In genomic region chr12:57537791-57538587, GRCm38 (mm10) we compare ENCODE assay signal across 9 mouse cellular contexts. TPM values are rescaled to one million over a fixed set of nuclear protein-coding genes. Genes with fewer than 3 reads are reported as not detected.
DNase-seq lines count a peak whose midpoint lies in the region; ATAC-seq and TF ChIP-seq lines count a peak whose summit lies in the region.
"Had no signal": no experiment of that assay in that cellular context is flagged by ENCODE, and none has a peak within 500 bp of the region (broad histone marks: within the 10 kb centered on the region; RNA-seq: fewer than 3 reads in every experiment).

No protein-coding gene starts in this region.

- under 1% methylated on average over 21 of the region's 21 CpGs for WGBS in heart, embryonic 10.5 days
- WGBS in hindbrain, embryonic 14.5 days, result under 1% methylated on average over 21 of the region's 21 CpGs

- peak overlapping the region; percentile 59 for H3K4me3 ChIP-seq in heart, embryonic 10.5 days
- peak overlapping the region; percentile 19 for H3K4me3 ChIP-seq in hindbrain, embryonic 14.5 days (replicated peaks; ENCODE audit: low read length)
- H3K4me3 ChIP-seq in left cerebral cortex, adult 2 months, result no peak overlapping the region

- no peak for ATAC-seq in hindbrain, embryonic 14.5 days (ENCODE audit: low FRiP score)

- peaks cover 82% of the 10 kb centered on the region for H3K27me3 ChIP-seq in heart, embryonic 10.5 days (ENCODE audit: insufficient read depth, poor library complexity, severe bottlenecking)
- peaks cover 93% of the 10 kb centered on the region for H3K27me3 ChIP-seq in hindbrain, embryonic 14.5 days (ENCODE audit: control insufficient read depth, insufficient read depth, low read length)

- H3K36me3 ChIP-seq in heart, embryonic 10.5 days, result no peaks in the 10 kb centered on the region
- no peaks in the 10 kb centered on the region for H3K36me3 ChIP-seq in hindbrain, embryonic 14.5 days (replicated peaks; ENCODE audit: control insufficient read depth, insufficient read depth)

- H3K4me1 ChIP-seq in heart, embryonic 10.5 days, result peaks cover 20% of the 10 kb centered on the region
- no peaks in the 10 kb centered on the region for H3K4me1 ChIP-seq in hindbrain, embryonic 14.5 days (replicated peaks; ENCODE audit: control insufficient read depth, insufficient read depth, low read length)

- no peak overlapping the region for H3K9ac ChIP-seq in hindbrain, embryonic 14.5 days

- intact Hi-C loops in left cerebral cortex, adult 2 months (cut with DNase I), result loop anchor here (5.0 kb wide), 2 partner anchors 1001 to 1026 kb away; partner anchors contain the start of gene Nkx2-1

- peak overlapping the region; percentile 37 for H3K4me2 ChIP-seq in hindbrain, embryonic 14.5 days (replicated peaks)

- H3K27ac ChIP-seq in heart, embryonic 10.5 days, result no peak overlapping the region
- no peak overlapping the region for H3K27ac ChIP-seq in hindbrain, embryonic 14.5 days
- no peak overlapping the region for H3K27ac ChIP-seq in left cerebral cortex, adult 2 months

- no peaks in the 10 kb centered on the region for H3K9me3 ChIP-seq in heart, embryonic 10.5 days
- no peaks in the 10 kb centered on the region for H3K9me3 ChIP-seq in hindbrain, embryonic 14.5 days (ENCODE audit: control insufficient read depth, low read length)

- TF ChIP-seq CTCF in left cerebral cortex, adult 2 months (IDR thresholded peaks at IDR 0.05), result no peak

- DNase-seq in heart, embryonic 10.5 days (ENCODE audit: low spot score), result peak; percentile 70
- DNase-seq in heart, postnatal 4 days, result no peak
- peak; percentile 36 for DNase-seq in Muller cell, postnatal 12 days (ENCODE audit: inconsistent ontology term)
- peak; percentile 66 for DNase-seq in hindbrain, embryonic 14.5 days (ENCODE audit: low spot score)
- DNase-seq in lung, postnatal 4 days, result peak; percentile 42 to 44
- no peak for DNase-seq in left cerebral cortex, adult 11 months (ENCODE audit: low spot score)
- DNase-seq in left cerebral cortex, adult 2 months (ENCODE audit: extremely low spot score in 1 of 2, low spot score in 2 of 2), result no peak
- DNase-seq in right cerebral cortex, postnatal 4 days, result no peak
- DNase-seq: cerebellum, adult 8-10 months had no signal

RNA-seq across cellular contexts. Expression of gene Foxa1, which starts 8.7 kb away (rescaled TPM):
- 0.09 and 0.77 TPM in 2 replicates for polyA plus RNA-seq in heart, embryonic 10.5 days (2016; fragmentation: Nextera tagmentation; extraction: Ambion mirVana)
- total RNA-seq in heart, postnatal 4 days (2021), result not detected
- polyA plus RNA-seq in hindbrain, embryonic 14.5 days (2014; fragmentation: Nextera tagmentation; extraction: Ambion mirVana), result 1.1 and 1.2 TPM in 2 replicates
- not detected for total RNA-seq in left cerebral cortex, adult 2 months (2021)

RNA-seq across cellular contexts. Expression of gene Ttc6, which starts 25.9 kb away (rescaled TPM):
- polyA plus RNA-seq in heart, embryonic 10.5 days (2016; fragmentation: Nextera tagmentation; extraction: Ambion mirVana), result 0.25 and 0.62 TPM in 2 replicates
- under 1 TPM; 0.05 TPM for total RNA-seq in heart, postnatal 4 days (2021)
- 0.96 and 1.6 TPM in 2 replicates for polyA plus RNA-seq in hindbrain, embryonic 14.5 days (2014; fragmentation: Nextera tagmentation; extraction: Ambion mirVana)
- under 1 TPM in 1 of 2 experiments, not detected in 1; 0.05 TPM for total RNA-seq in left cerebral cortex, adult 2 months (2021)

Comparison
In these comparisons a context has a peak if more than half of its experiments do, and no peak if none do; other contexts are left out.
1. DNase-seq: peak in heart, embryonic 10.5 days (single experiment), Muller cell, postnatal 12 days (single experiment), hindbrain, embryonic 14.5 days (single experiment) and lung, postnatal 4 days (2 of 2); none in heart, postnatal 4 days (single experiment), left cerebral cortex, adult 11 months (single experiment), left cerebral cortex, adult 2 months (0 of 2) and right cerebral cortex, postnatal 4 days (single experiment).